Mouse (Mus musculus) common myeloid progenitor, adult 5-6 weeks (primary cell): Measurements from ENCODE around the gene Glra2. TPM values are rescaled to one million over a fixed set of nuclear protein-coding genes. Genes with fewer than 3 reads are reported as not detected.
A peak's percentile ranks its signal among the peaks of the same experiment; 100 is the strongest.
"Not testable (repeated sequence)": the region's sequence is repeated elsewhere in the genome, so short reads cannot be mapped to it uniquely, and the experiment has no call there.

Source experiments
- ATAC-seq: replicated peaks from 2 replicates; pipeline ENCODE4 v1.8.0; 2016; ENCODE audit warnings: low read depth, mild to moderate bottlenecking, moderate TSS enrichment, inconsistent platforms; ENCODE audit not compliant: poor library complexity, severe bottlenecking
- total RNA-seq: library from RNA; stranded (forward); fragments of 200-1000, 187-1606 nt; gene quantifications from 2 replicates; pipeline ENCODE4 v1.2.3, GENCODE M21; 2017

Gene Glra2
- total RNA-seq: not detected in 2 replicates

- ATAC-seq: peak; percentile 63
Measured at GRCm38 (mm10) chrX:165326939-165327698, at the start of gene Glra2. TSS of gene Glra2 (minus strand) at chrX:165327393.

GRCm38 (mm10) chrX:165362798-165363197, 35.6 kb upstream of the Glra2 start:
- ATAC-seq: no peak

DNA sequence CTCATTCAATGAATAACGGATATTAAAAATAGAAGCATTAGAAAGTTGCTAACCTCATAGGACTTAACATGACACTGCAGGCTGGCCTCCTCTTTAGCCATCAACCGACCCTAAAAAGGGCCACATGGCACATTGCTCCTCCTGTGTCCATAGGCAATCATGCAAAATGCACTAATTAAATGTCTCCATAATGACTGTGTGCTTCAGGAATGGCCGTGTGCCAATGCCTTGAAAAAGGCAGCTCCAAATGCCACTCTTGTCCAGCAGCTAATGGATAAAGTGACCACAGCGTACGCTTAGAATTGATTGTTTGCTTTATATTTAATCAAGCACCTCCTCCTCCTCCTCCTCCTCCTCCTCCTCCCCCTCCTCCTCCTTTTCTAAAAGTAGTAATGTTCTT, 17.4 kb upstream of the Glra2 start:
- ATAC-seq: no peak

GRCm38 (mm10) chrX:165327699-165328333, 623 bp upstream of the Glra2 start:
- ATAC-seq: 0 out of 2 replicates have a peak, but pooled peaks have one; percentile 11

- ATAC-seq: no peak
Measured at GRCm38 (mm10) chrX:165193550-165193949, 133.6 kb downstream of the Glra2 start.

GRCm38 (mm10) chrX:165191170-165191569, 136.0 kb downstream of the Glra2 start:
- 0 out of 2 replicates have a peak, but pooled peaks have one; percentile 8 for ATAC-seq

DNA sequence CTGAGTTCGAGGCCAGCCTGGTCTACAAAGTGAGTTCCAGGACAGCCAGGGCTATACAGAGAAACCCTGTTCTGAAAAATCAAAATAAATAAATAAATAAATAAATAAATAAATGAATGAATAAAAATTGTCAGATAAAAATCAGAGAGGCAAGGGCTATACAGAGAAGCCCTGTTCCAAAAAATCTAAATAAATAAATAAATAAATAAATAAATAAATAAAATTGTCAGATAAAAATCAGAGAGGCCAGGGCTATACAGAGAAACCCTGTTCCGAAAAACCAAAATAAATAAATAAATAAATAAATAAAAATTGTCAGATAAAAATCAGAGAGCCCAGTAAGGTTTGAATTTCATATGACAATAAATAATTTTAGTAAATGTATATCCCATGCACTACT, 144.2 kb downstream of the Glra2 start:
- not testable (repeated sequence) for ATAC-seq

- ATAC-seq: peak; percentile 98
Measured at GRCm38 (mm10) chrX:165156549-165156948, 170.6 kb downstream of the Glra2 start.

DNA sequence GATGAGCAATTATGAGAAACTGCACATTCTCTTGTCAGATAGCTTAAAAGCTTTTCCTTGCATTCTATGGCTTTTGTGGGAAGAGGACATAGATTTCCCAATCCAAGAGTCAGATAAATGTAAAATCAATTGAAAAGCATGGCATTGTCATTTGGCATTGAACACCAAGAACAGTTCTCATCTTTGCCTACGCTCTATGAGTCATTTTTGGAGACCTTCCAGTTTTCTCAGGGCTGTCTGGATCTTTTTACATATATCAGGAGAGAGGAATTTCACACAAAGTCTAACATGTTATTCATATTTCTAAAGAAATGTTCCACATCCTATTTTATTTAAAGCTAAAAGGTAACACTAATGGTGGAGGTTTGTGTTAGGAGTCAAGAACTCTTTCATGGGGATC, 223.0 kb downstream of the Glra2 start:
- ATAC-seq: no peak
